Mouse (Mus musculus) activated CD4-positive, CD25-positive, alpha-beta regulatory T cell, adult 4 months (primary cell): ENCODE results near the gene Hist1h2an. TPM values are rescaled to one million over a fixed set of nuclear protein-coding genes. Genes with fewer than 3 reads are reported as not detected.
"Not testable (repeated sequence)": the region's sequence is repeated elsewhere in the genome, so short reads cannot be mapped to it uniquely, and the experiment has no call there.

ENCODE experiments used
- ATAC-seq: one replicate; pipeline ENCODE4 v1.8.0; 2017
- polyA plus RNA-seq, 2 experiments: library from polyadenylated mRNA; unstranded; fragments of 100-300 nt; shearing (Covaris generic); gene quantifications; one replicate each; pipeline ENCODE4 v1.2.1; 2017

Hist1h2an gene
- polyA plus RNA-seq, 2 experiments from 2014 or later = 2.0 to 11.5 TPM

DNA sequence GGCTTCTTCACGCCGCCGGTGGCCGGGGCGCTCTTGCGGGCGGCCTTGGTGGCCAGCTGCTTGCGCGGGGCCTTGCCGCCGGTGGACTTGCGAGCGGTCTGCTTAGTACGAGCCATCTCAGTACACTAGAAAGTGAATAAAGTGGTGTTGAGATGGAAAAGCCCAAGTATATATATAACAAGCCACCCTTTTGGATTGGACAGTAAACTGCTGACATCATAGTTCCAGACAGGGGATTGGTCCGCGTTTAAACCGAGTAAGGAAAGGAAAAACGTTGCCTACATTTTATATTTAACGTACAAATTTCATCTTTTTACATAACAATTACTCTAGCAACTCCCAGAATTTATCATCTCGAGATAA, 3.8 kb downstream of the Hist1h2an start, which contains the start of gene Hist1h3i:
Hist1h3i (minus strand) TSS at position 116 of the 363 bp plus-strand sequence.
- peak; percentile 51 for ATAC-seq

DNA sequence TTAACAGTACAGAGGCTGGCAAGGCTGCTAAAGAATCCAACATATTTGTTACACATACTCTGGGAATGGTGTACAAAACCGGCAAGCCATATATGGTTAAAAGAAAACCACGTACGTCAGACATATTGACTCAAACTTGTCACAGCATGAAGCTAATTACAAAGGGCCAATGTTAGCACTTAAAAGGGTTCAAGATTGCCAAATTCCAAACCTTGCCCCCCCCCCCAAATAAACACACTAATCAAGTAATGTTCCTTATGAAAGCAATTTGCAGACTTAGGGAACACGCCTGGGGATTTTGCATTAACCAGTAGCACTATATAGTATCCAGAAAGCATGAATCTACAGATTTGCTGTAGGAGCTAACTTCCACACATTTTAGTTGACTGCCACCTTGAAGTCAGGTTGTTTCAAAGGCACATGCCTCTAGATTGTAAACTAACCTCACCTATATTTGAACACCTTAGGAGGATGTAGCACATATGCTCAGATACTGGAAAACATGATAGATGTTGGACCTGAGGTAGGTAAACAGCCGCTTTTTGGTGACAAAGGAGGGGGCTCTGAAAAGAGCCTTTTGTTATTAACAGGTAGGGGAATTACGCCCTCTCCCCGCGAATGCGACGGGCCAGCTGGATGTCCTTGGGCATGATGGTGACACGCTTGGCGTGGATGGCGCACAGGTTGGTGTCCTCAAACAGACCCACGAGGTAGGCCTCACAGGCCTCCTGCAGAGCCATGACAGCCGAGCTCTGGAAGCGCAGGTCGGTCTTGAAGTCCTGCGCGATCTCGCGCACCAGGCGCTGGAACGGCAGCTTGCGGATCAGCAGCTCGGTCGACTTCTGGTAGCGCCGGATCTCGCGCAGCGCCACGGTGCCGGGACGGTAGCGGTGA, 4.4 kb downstream of the Hist1h2an start:
- ATAC-seq = not testable (repeated sequence)

DNA sequence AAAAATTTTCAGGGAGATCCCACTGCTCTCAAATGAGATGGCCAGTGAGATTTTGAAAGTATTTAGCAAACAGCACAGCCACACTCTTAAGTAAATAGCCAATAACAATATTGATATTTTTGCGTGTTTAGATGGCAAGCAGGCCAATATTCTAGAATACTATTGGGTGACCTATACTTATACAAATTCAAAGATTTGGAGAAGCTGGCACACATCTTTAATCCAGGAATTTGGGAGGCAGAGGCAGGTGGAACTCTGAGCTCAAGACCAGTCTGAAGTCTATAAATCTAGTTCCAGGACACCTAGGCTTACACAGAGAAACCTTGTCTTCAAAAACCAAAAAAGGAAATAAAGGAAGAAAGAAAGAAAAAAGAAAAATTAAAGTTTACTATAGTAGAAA, 5.4 kb downstream of the Hist1h2an start:
- no peak for ATAC-seq

DNA sequence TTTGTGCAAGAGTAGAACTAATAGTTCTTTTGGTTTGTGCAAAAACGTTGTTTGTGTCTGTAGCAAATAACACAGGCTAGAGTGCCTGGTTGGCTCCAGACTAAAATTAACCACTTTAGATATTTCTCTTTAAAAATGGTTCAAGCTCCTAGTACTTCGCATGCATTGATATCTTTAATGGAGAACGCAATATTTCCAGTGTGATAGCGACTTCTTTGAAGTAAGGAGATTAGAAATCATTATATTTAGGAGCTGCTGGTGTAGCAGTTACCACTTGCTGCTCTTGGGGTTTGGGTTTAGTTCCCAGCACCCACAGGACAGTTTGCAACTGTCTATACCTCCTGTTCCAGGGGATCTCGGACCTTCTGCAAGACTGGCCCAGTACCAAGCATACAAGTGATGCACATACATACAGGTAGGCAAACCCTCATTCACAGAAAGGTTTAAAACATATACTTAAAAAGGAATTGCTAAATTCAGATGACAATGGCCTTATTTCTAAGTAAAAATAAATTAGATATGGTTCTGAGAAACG, 5.9 kb downstream of the Hist1h2an start:
- ATAC-seq = no peak

DNA sequence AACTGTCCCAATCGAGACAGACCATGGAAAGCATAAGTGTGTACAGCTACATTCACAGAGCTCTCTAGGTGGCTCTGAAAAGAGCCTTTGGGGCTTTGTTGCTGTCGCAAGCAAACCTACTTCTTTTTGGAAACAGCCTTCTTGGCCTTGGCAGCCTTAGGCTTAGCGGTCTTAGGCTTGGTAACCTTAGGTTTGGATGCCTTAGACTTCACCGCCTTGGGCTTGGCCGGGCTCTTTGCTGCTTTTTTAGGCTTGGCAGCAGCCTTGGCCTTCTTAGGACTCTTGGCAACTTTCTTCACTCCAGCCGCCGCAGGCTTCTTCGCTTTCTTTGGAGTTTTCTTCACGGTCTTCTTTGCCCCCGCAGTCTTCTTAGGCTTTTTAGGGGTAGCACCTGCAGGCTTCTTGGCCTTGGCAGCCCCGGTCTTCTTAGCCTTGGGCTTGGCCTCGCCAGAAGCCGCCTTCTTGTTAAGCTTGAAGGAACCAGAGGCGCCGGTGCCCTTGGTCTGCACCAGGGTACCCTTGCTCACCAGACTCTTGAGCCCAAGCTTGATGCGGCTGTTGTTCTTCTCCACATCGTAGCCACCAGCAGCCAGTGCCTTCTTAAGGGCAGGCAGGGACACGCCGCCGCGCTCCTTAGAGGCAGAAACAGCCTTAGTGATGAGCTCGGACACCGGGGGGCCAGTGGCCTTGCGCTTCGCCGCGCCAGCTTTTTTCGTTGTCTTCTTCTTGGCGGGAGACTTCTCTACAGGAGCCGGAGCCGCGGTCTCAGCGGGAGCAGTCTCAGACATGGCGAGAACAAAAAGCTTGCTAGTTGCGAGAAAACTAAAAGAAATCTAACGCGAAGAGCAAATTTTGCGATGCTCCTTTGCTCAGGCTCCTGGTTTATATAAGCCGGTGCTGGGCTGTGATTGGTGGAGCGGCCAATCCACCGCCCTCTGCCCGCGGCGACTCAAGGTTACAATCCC, 7.0 kb downstream of the Hist1h2an start, which contains the start of gene Hist1h1b:
Hist1h1b (minus strand) TSS at position 859 of the 965 bp plus-strand sequence.
- ATAC-seq = peak; percentile 1

DNA sequence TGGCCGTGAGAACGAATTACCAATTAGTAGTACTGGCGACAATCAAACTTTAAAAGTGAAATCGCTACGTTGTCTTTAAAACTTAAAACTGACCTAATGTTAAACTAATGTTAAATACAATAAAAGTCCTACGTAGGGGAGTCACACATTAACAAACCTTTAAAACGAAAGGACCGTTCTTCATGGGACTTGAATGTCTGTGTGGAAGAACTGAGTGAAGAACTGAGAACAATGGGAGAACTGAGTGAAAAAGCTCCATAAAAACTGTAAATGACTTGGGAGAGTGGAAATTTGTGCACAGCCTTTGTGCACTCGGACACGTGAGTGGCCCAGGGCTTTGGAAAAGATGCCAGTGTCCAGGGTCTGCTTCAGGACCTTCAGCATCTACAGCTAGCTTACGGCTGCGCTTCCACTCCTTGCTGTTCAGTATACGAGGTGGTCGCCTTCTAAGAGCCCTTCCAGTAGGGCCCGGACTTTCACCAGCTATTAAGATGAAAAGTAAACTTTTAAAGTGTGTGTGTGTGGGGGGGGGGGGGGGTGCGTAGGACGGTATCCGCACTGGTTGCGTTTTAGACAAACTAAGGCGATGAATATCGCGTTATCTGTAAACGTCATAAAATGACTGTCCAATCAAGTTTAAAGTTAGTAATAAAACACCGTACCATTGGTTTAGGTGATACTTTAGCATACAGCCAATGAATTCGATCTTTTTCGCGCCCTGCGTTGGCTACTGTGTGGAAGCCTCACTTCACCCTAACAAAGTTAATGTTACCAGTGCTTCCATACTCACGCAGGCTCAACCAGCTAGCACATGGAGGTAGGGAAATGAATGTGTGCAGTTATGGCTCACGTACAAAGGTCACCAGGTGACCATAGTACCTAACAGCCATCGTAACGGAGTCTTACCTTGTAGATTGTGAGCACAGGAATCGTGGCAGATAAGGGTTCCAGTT, 7.9 kb downstream of the Hist1h2an start:
- ATAC-seq = peak; percentile 89

DNA sequence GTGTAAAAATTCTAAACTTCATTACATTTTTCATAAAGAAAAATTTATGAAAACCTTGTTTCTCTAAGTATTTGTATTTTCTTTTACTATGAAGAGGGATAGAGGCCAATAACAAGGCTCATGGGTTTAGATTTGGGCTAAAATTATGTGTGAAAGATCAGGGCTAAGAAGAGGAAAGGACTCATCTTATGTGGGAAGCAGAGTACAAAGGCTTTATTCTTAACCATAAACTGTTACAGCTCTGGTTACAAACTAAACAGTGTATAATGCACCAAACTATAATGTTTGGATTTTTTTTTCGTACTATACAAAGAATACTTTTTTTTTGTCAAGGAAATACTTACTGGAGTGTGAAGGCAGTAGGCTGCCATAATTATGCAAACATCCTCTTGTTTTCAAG, 31.3 kb downstream of the Hist1h2an start:
- no peak for ATAC-seq

DNA sequence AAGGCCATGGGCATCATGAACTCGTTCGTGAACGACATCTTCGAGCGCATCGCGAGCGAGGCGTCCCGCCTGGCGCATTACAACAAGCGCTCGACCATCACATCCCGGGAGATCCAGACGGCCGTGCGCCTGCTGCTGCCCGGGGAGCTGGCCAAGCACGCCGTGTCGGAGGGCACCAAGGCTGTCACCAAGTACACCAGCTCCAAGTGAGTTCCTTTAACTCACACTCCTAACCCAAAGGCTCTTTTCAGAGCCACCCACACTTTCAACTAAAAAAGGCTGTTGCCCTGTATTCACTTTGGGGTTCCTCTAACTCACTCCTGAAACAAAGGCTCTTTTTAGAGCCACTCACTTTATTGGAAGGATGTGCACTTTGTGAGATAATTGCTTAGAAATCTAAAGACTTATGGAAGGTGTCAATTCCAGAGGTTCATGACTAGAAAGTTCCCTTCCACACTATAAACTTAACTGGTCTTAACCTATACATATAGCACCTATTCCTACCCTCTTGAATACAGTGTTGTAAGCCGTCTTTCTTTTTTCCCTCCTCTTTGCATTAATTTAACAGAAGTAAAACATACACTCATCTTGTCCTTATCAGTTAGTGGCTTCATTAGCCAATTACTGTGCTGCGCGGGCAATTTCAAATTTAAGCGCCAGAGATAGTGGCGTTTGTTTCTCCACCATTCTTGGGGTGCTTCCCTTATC, 32.6 kb downstream of the Hist1h2an start:
- ATAC-seq = not testable (repeated sequence)

DNA sequence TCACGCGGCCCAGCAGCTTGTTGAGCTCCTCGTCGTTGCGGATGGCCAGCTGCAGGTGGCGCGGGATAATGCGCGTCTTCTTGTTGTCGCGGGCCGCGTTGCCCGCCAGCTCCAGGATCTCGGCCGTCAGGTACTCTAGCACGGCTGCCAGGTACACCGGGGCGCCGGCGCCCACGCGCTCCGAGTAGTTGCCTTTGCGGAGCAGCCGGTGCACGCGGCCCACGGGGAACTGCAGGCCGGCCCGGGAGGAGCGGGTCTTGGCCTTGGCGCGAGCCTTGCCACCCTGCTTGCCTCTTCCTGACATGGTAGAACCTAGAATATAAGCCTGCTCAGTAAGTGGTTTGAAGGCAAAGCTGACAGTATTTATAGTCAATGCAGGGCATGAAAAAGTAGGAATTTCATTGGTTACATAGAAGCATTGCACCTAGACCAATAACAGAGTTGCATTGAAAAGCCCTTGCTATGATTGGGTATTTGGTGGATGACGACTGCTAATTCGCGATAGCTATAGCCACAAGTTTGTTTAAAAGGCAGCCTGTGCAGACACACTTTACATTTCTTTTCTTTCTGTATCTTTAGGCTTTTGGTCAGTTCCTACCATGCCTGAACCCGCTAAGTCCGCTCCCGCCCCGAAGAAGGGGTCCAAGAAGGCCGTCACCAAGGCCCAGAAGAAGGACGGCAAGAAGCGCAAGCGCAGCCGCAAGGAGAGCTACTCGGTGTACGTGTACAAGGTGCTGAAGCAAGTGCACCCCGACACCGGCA, 33.3 kb downstream of the Hist1h2an start, which contains the start of the genes Hist1h2ak and Hist1h2bn:
Hist1h2ak (minus strand) TSS at position 304 of the 762 bp plus-strand sequence.
Hist1h2bn (plus strand) TSS at position 600 of the 762 bp plus-strand sequence.
- peak; percentile 94 for ATAC-seq

DNA sequence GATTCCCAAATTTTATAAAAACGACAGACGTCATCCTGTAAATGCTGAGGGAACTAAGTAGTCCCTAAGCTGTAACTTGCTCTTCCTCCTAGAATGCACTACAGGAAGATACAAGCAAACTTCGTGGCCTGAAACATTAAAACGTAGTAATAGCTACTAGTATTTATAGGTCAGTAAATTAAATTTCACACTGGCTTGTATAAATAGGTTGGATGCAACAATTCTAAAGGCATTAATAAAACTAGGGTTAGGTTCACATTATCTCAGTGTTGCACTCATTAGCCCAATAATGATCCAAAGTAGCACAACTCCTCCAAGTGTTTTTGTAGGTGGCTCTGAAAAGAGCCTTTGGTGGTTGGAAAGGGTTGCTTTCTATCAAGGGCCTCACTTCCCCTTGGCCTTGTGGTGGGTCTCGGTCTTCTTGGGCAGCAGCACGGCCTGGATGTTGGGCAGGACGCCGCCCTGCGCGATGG, 33.9 kb downstream of the Hist1h2an start:
- ATAC-seq = no peak

DNA sequence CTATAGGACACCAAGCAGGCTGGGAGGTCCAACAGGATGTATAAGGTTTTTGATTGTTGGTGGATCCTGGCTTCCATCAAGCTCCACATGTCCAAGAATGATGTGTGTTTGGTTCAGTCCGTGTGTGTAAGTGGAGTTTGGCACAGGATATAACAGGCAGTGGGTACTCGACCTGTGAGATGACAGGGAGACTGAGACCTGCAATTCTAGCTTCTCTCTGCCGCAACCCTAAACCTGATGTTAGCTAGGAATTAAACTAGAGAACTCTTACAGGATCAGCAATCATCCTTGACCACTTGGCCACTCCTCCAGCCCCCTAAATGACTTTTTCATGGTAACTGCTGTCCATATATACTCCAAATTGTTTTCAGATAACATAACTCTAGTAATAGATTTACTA, 34.7 kb downstream of the Hist1h2an start:
- ATAC-seq = no peak

DNA sequence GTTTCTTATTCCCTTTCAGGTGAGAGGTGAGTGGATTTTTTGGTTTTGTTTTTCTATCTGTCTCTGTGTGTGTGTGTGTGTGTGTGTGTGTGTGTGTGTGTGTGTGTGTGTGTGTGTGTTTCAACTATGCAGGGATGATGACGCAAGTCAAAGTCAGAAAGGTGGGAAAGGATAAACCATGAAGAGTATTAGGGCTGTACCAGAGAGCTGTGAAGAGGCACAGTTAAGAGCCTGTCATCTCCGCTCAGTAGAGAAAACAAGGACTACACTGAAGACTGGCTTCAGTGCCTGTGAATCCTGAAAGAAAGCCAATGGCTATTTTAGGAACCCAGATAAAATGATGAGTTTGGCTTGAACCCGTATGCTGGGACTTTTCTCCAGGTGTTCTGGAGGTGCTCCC, 35.2 kb downstream of the Hist1h2an start:
- ATAC-seq = no peak

DNA sequence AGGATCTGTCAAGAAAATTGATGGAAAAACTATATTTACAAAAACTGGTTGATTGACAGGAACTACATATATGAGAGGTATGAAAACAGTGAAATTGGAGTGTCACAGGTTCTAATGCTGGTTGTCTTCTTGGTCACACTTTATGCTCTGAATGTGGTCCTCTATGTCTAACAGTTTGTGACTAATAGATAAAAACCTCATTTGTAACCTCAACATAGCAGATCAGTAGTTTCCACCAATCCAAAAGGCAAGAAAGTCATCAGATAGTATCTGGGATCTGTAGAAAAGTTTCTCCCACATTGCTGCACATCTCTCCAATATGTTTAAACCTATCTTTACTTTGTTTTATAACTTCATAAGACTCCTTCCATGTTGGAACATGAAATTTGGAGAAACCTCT, 35.6 kb downstream of the Hist1h2an start:
- ATAC-seq = no peak

DNA sequence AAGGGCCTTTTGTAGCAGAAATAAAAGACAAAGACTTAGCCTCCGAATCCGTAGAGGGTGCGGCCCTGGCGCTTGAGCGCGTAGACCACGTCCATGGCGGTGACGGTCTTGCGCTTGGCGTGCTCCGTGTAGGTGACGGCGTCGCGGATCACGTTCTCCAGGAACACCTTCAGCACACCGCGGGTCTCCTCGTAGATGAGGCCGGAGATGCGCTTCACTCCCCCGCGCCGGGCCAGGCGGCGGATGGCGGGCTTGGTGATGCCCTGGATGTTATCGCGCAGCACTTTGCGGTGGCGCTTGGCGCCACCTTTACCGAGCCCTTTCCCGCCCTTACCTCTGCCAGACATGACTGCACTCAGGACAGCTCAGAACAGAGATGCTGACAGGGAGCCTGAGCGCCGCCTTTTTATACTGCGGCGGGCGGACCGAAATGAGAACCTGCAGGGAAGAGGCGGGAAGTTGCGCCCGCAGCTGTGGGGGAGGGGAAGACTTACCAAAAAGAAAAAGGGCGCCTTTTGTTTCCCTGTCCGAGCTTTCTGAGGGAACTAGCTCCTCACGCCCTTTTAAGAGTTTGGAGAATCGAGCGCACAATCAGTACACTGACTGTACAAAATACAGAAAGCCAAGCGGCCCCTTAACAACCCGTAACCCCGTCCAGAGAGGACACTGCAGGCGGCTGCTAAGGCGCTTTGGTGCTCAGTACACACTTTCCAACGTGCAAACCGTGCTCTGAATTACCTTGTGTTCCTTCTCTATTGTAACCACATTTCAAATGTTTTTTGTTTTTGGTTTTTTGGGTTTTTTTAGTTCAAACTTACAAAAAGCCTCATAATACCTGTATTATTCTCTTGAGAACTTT, 36.6 kb downstream of the Hist1h2an start, which contains the start of gene Hist1h4k:
Hist1h4k (minus strand) TSS at position 347 of the 859 bp plus-strand sequence.
- ATAC-seq = peak; percentile 51

DNA sequence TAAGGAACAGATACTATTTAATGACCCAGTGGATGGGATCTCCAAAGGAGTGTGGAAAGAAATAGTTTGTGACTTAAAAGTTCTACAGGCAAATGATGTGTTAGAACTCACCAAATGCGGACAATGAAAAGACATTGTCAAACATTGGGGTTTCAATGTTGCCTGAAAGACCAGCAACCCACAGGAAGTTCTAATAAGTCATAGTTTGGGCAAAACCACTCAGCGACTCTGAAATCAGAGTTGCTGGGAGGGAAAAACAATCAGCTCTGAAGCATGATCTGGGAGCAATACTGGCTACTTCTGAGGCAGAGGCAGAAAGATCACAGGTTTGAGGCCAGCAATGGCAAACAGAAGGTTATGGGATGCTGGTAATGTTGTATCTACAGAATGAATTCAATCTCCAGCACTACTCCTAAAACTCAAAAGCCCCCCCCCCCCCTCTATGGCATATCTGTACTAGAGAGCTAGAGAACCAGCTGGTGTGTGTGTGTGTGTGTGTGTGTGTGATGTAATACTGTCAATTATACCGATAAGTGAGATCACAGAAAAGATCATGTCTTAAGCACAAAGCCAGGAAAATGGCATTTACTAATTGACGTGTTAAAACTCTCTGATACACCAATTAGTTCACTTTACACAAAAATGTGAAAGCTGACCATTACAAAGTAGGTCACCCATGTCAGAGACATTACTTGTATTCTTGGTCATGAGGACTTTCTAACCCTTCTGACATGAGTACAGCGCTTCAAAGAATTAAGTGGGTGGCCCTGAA, 37.4 kb downstream of the Hist1h2an start:
- ATAC-seq = no peak

DNA sequence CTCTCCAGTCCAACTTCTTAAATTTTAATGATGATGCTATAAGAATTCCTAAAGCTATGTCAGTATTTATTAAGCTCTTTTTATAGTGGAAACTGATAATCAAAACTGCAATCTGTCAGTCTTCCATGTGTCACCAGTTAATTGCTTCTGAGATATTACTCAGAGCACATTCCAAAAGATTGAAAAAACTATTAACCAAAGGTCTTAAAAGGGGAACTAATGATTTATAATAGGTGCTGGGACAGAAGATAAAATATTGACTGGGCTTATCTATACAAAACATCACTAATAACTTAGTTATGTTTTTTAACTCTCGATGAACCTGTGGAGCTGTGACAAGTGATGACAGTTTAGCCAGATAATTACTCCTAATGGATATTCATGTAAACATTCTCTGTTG, 42.0 kb downstream of the Hist1h2an start:
- ATAC-seq = no peak
